Mouse (Mus musculus): ENCODE measurements around the gene Slc5a2. TPM values are rescaled to one million over a fixed set of nuclear protein-coding genes. Genes with fewer than 3 reads are reported as not detected.

Gene Slc5a2
- polyA plus RNA-seq, 1 experiment: 0.10 TPM

GRCm38 (mm10) chr7:128249998-128250397 lies 15.5 kb upstream of the Slc5a2 start:
- DNase-seq (ENCODE audit: low spot score): no peak

- no peak for DNase-seq (ENCODE audit: low spot score)
Measured at GRCm38 (mm10) chr7:128251946-128252345, 13.5 kb upstream of the Slc5a2 start.

- DNase-seq (ENCODE audit: low spot score): no peak
Measured at GRCm38 (mm10) chr7:128252609-128253008, 12.8 kb upstream of the Slc5a2 start.

- no peak for DNase-seq (ENCODE audit: low spot score)
Measured at GRCm38 (mm10) chr7:128254978-128255377, 10.5 kb upstream of the Slc5a2 start.

GRCm38 (mm10) chr7:128255757-128256156 lies 9.7 kb upstream of the Slc5a2 start:
- no peak for DNase-seq (ENCODE audit: low spot score)

- DNase-seq (ENCODE audit: low spot score): no peak
Measured at GRCm38 (mm10) chr7:128256783-128257334, 8.6 kb upstream of the Slc5a2 start.

GRCm38 (mm10) chr7:128266056-128266455 lies 599 bp downstream of the Slc5a2 start:
- DNase-seq (ENCODE audit: low spot score): no peak

- no peak for DNase-seq (ENCODE audit: low spot score)
Measured at GRCm38 (mm10) chr7:128267391-128267790, 1.9 kb downstream of the Slc5a2 start.

GRCm38 (mm10) chr7:128267813-128268212 lies 2.4 kb downstream of the Slc5a2 start:
- DNase-seq (ENCODE audit: low spot score): no peak

GRCm38 (mm10) chr7:128270431-128270850 lies 5.0 kb downstream of the Slc5a2 start:
- no peak for DNase-seq (ENCODE audit: low spot score)

- no peak for DNase-seq (ENCODE audit: low spot score)
Measured at GRCm38 (mm10) chr7:128271496-128271895, 6.0 kb downstream of the Slc5a2 start.

GRCm38 (mm10) chr7:128276051-128276450 lies 10.6 kb downstream of the Slc5a2 start:
- no peak for DNase-seq (ENCODE audit: low spot score)

GRCm38 (mm10) chr7:128279750-128280149 lies 14.3 kb downstream of the Slc5a2 start:
- no peak for DNase-seq (ENCODE audit: low spot score)

- DNase-seq (ENCODE audit: low spot score): no peak
Measured at GRCm38 (mm10) chr7:128281765-128282164, 16.3 kb downstream of the Slc5a2 start.

GRCm38 (mm10) chr7:128282532-128283244 lies 17.2 kb downstream of the Slc5a2 start:
- DNase-seq (ENCODE audit: low spot score): no peak

- no peak for DNase-seq (ENCODE audit: low spot score)
Measured at GRCm38 (mm10) chr7:128284047-128284446, 18.6 kb downstream of the Slc5a2 start.

- DNase-seq (ENCODE audit: low spot score): no peak
Measured at GRCm38 (mm10) chr7:128285060-128285459, 19.6 kb downstream of the Slc5a2 start.

GRCm38 (mm10) chr7:128288923-128289544 lies 23.6 kb downstream of the Slc5a2 start:
- no peak for DNase-seq (ENCODE audit: low spot score)

- no peak for DNase-seq (ENCODE audit: low spot score)
Measured at GRCm38 (mm10) chr7:128294785-128295184, 29.3 kb downstream of the Slc5a2 start.

GRCm38 (mm10) chr7:128296514-128296913 lies 31.1 kb downstream of the Slc5a2 start:
- no peak for DNase-seq (ENCODE audit: low spot score)

- no peak for DNase-seq (ENCODE audit: low spot score)
Measured at GRCm38 (mm10) chr7:128297291-128297616, 31.8 kb downstream of the Slc5a2 start.

- DNase-seq (ENCODE audit: low spot score): peak; percentile 58
Measured at GRCm38 (mm10) chr7:128297617-128298480, 32.4 kb downstream of the Slc5a2 start, which contains the start of gene BC017158. Gene BC017158 (minus strand): TSS chr7:128298170.

Data from urinary bladder, adult 2 months (tissue).